Mouse (Mus musculus) midbrain, embryonic 11.5 days (tissue): ENCODE results near the gene Cntln. TPM values are rescaled to one million over a fixed set of nuclear protein-coding genes. Genes with fewer than 3 reads are reported as not detected.

Experiments used
- ATAC-seq: fragments of 200-750 bp; cut with Nextera tagmentation; 2 replicates; pipeline ENCODE4 v1.8.0; 2017; ENCODE audit warnings: moderate TSS enrichment, moderate library complexity; ENCODE audit not compliant: low FRiP score
- DNase-seq: peaks from one replicate; pipeline ENCODE4 v3.0.0; 2015; ENCODE audit warnings: low spot score; ENCODE audit errors: missing footprints
- H3K27ac ChIP-seq: fragments of 300-500 bp; sonication (generic); 2 replicates; pipeline ENCODE4 v1.5.1; 2014; ENCODE audit warnings: low read depth, low read length
- H3K27me3 ChIP-seq: fragments of 300-500 bp; sonication (generic); 2 replicates; pipeline ENCODE4 v1.6.1; 2014; ENCODE audit warnings: mild to moderate bottlenecking, low read length, moderate library complexity, mixed read lengths; ENCODE audit not compliant: control insufficient read depth, insufficient read depth
- H3K36me3 ChIP-seq: fragments of 300-500 bp; sonication (generic); 2 replicates; pipeline ENCODE4 v1.6.1; 2014; ENCODE audit warnings: mild to moderate bottlenecking, low read length, moderate library complexity, mixed read lengths; ENCODE audit not compliant: control insufficient read depth, insufficient read depth
- H3K4me1 ChIP-seq: fragments of 300-500 bp; sonication (generic); 2 replicates; pipeline ENCODE4 v1.6.1; 2014; ENCODE audit warnings: low read length; ENCODE audit not compliant: control insufficient read depth, insufficient read depth
- H3K4me2 ChIP-seq: fragments of 300-500 bp; sonication (generic); 2 replicates; pipeline ENCODE4 v1.6.1; 2014; ENCODE audit warnings: mild to moderate bottlenecking, moderate library complexity
- H3K4me3 ChIP-seq: fragments of 300-500 bp; sonication (generic); 2 replicates; pipeline ENCODE4 v1.5.1; 2014; ENCODE audit warnings: low read depth, low read length
- H3K9ac ChIP-seq: fragments of 300-500 bp; sonication (generic); 2 replicates; pipeline ENCODE4 v1.6.1; 2014; ENCODE audit warnings: low read length
- H3K9me3 ChIP-seq: fragments of 300-500 bp; sonication (generic); 2 replicates; pipeline ENCODE4 v1.6.1; 2016; ENCODE audit warnings: low read length; ENCODE audit not compliant: control insufficient read depth
- WGBS: fragments of 180-500 bp; shearing (Covaris S2); extraction: QIAGEN DNeasy Blood & Tissue Kit; methylation state at CpG from one replicate; pipeline ENCODE4 v1.1.7; 2014; 5-methylcytosine and 5-hydroxymethylcytosine counted together
- polyA plus RNA-seq: library from polyadenylated mRNA; unstranded; fragments of >200 nt; fragmentation: Nextera tagmentation; extraction: Ambion mirVana; gene quantifications from 2 replicates; pipeline ENCODE4 v1.2.1, GENCODE M21; 2014

Gene Cntln
- polyA plus RNA-seq, 1 experiment from 2014 or later, result 11.1 TPM

- H3K9ac ChIP-seq, result no peak overlapping the region
- no peaks in the 10 kb centered on the region for H3K4me1 ChIP-seq
- H3K27ac ChIP-seq, result no peak overlapping the region
- no peaks in the 10 kb centered on the region for H3K27me3 ChIP-seq
- 65% methylated on average over 3 of the region's 3 CpGs for WGBS
- no peaks in the 10 kb centered on the region for H3K9me3 ChIP-seq
- H3K36me3 ChIP-seq, result no peaks in the 10 kb centered on the region
- DNase-seq (no peak), ATAC-seq (no peak)
- H3K4me3 ChIP-seq, result no peak overlapping the region
- no peak overlapping the region for H3K4me2 ChIP-seq
These were observed 122.7 kb downstream of the Cntln start for GRCm38 (mm10) chr4:85006789-85007188.

GRCm38 (mm10) chr4:85010846-85011245 lies 126.7 kb downstream of the Cntln start:
- no peaks in the 10 kb centered on the region for H3K27me3 ChIP-seq
- no peaks in the 10 kb centered on the region for H3K4me1 ChIP-seq
- no peak overlapping the region for H3K27ac ChIP-seq
- DNase-seq (no peak), ATAC-seq (no peak)
- H3K36me3 ChIP-seq, result no peaks in the 10 kb centered on the region
- no peak overlapping the region for H3K4me3 ChIP-seq
- no peaks in the 10 kb centered on the region for H3K9me3 ChIP-seq
- no peak overlapping the region for H3K9ac ChIP-seq
- H3K4me2 ChIP-seq, result no peak overlapping the region

GRCm38 (mm10) chr4:85045748-85046147 lies 161.6 kb downstream of the Cntln start:
- 0 out of 2 replicates have a peak, but pooled peaks cover 2% of the 10 kb centered on the region for H3K4me1 ChIP-seq
- 16% methylated on average over 2 of the region's 2 CpGs for WGBS
- no peak overlapping the region for H3K27ac ChIP-seq
- no peak overlapping the region for H3K9ac ChIP-seq
- ATAC-seq (no peak), DNase-seq (no peak)
- no peaks in the 10 kb centered on the region for H3K27me3 ChIP-seq
- H3K9me3 ChIP-seq, result no peaks in the 10 kb centered on the region
- H3K36me3 ChIP-seq, result no peaks in the 10 kb centered on the region
- H3K4me2 ChIP-seq, result no peak overlapping the region
- no peak overlapping the region for H3K4me3 ChIP-seq

- Histone ChIP-seq H3K27me3 (no peaks in the 10 kb centered on the region), H3K4me2 (no peak overlapping the region), H3K9ac (no peak overlapping the region), H3K4me3 (no peak overlapping the region), H3K9me3 (no peaks in the 10 kb centered on the region), H3K27ac (no peak overlapping the region), H3K36me3 (no peaks in the 10 kb centered on the region), H3K4me1 (0 out of 2 replicates have a peak, but pooled peaks cover 2% of the 10 kb centered on the region)
- DNase-seq (no peak), ATAC-seq (no peak)
- WGBS, result 80% methylated on average over 8 of the region's 8 CpGs
These were observed 165.9 kb downstream of the Cntln start for GRCm38 (mm10) chr4:85049933-85050553.

- 75% methylated on average over 1 of the region's 1 CpGs for WGBS
- H3K27me3 ChIP-seq, result no peaks in the 10 kb centered on the region
- H3K4me2 ChIP-seq, result no peak overlapping the region
- no peaks in the 10 kb centered on the region for H3K36me3 ChIP-seq
- H3K9ac ChIP-seq, result no peak overlapping the region
- no peaks in the 10 kb centered on the region for H3K9me3 ChIP-seq
- no peaks in the 10 kb centered on the region for H3K4me1 ChIP-seq
- DNase-seq, result no peak
- H3K4me3 ChIP-seq, result no peak overlapping the region
- no peak overlapping the region for H3K27ac ChIP-seq
- ATAC-seq, result no peak
These were observed 170.5 kb downstream of the Cntln start for GRCm38 (mm10) chr4:85054616-85055015.

- 95% methylated on average over 2 of the region's 2 CpGs for WGBS
- DNase-seq, result no peak
- Histone ChIP-seq H3K4me2 (no peak overlapping the region), H3K27ac (no peak overlapping the region), H3K36me3 (no peaks in the 10 kb centered on the region), H3K4me1 (no peaks in the 10 kb centered on the region), H3K4me3 (no peak overlapping the region), H3K9me3 (no peaks in the 10 kb centered on the region), H3K27me3 (no peaks in the 10 kb centered on the region), H3K9ac (no peak overlapping the region)
- ATAC-seq, result no peak
These were observed 175.5 kb downstream of the Cntln start for GRCm38 (mm10) chr4:85059598-85059997.

- no peak overlapping the region for H3K9ac ChIP-seq
- no peaks in the 10 kb centered on the region for H3K27me3 ChIP-seq
- no peak for ATAC-seq
- H3K4me1 ChIP-seq, result no peaks in the 10 kb centered on the region
- no peak overlapping the region for H3K27ac ChIP-seq
- no peaks in the 10 kb centered on the region for H3K9me3 ChIP-seq
- H3K36me3 ChIP-seq, result no peaks in the 10 kb centered on the region
- WGBS, result 55% methylated on average over 2 of the region's 2 CpGs
- no peak for DNase-seq
- H3K4me3 ChIP-seq, result no peak overlapping the region
- no peak overlapping the region for H3K4me2 ChIP-seq
These were observed 177.6 kb downstream of the Cntln start for GRCm38 (mm10) chr4:85061676-85062075.

- ATAC-seq, result no peak
- no peaks in the 10 kb centered on the region for H3K4me1 ChIP-seq
- H3K4me3 ChIP-seq, result no peak overlapping the region
- H3K27me3 ChIP-seq, result no peaks in the 10 kb centered on the region
- no peak overlapping the region for H3K4me2 ChIP-seq
- no peak overlapping the region for H3K27ac ChIP-seq
- 61% methylated on average over 4 of the region's 4 CpGs for WGBS
- no peaks in the 10 kb centered on the region for H3K36me3 ChIP-seq
- no peaks in the 10 kb centered on the region for H3K9me3 ChIP-seq
- no peak for DNase-seq
- H3K9ac ChIP-seq, result no peak overlapping the region
These were observed 211.9 kb downstream of the Cntln start for GRCm38 (mm10) chr4:85096033-85096432.

GRCm38 (mm10) chr4:85096682-85097081 lies 212.6 kb downstream of the Cntln start:
- DNase-seq (peak; percentile 94), ATAC-seq (peak; percentile 71; the same call in 1 of the 2 replicates)
- Histone ChIP-seq H3K27me3 (no peaks in the 10 kb centered on the region), H3K4me2 (no peak overlapping the region), H3K36me3 (no peaks in the 10 kb centered on the region), H3K4me1 (no peaks in the 10 kb centered on the region), H3K27ac (no peak overlapping the region), H3K4me3 (no peak overlapping the region), H3K9me3 (no peaks in the 10 kb centered on the region), H3K9ac (no peak overlapping the region)
- WGBS, result 14% methylated on average over 7 of the region's 7 CpGs
